Mouse (Mus musculus): ENCODE data around the gene Ugt1a10.
"Not testable (repeated sequence)": the region's sequence is repeated elsewhere in the genome, so short reads cannot be mapped to it uniquely, and the experiment has no call there.

Gene Ugt1a10
- long read RNA-seq, experiment 1 = 0 reads
- long read RNA-seq, experiment 2 = 0 reads

DNA sequence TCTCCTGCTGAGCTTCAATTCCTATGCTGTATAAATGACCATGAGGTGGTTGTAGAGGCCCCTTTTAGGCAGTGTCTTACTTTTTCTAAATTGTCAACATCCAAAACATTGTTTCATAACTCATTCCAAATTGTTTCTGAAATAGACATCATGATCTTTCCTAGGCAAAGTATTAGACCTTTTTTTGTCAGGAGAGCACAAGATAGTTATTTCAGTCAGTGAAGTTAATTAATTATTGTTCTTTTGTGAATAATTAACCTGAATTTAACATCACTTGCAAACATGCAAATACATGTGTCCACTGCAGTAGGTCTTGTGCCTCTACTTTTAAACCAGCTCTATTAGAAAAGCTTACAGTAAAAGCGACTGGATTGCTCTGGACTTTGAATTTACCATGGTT, at the start of gene Ugt1a10:
TSS of gene Ugt1a10 (plus strand) at position 301 of the 400 bp plus-strand sequence.
- intact Hi-C loops (cut with DNase I) = no loop called here

GRCm38 (mm10) chr1:88007692-88008210, 47.4 kb upstream of the Ugt1a10 start:
- intact Hi-C loops (cut with DNase I) = no loop called here

- intact Hi-C loops (cut with DNase I) = no loop called here
Measured at GRCm38 (mm10) chr1:88008211-88008697, 46.9 kb upstream of the Ugt1a10 start, which contains the start of gene Usp40. Gene Usp40, minus strand, starts transcription at chr1:88008551.

GRCm38 (mm10) chr1:88008735-88009134, 46.5 kb upstream of the Ugt1a10 start:
- intact Hi-C loops (cut with DNase I) = no loop called here

DNA sequence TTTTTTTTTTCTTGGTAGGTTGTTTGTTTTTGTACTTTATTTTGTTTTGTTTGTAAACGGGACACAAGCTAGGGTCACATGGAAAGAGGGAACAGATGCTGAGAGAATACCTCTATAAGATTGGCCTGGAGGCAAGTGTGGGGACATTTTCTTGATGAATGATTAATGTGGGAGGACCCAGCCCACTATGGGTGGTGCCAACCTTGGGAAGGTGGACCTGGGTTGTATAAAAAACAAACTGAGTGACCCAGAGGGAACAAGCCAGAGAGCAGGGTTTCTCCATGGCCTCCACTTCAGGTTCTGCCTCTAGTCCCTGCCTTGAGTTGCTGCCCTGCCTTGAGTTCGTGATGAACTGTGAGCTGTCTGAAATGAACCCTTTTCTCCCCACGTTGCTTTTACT, 45.7 kb upstream of the Ugt1a10 start:
- intact Hi-C loops (cut with DNase I) = no loop called here

DNA sequence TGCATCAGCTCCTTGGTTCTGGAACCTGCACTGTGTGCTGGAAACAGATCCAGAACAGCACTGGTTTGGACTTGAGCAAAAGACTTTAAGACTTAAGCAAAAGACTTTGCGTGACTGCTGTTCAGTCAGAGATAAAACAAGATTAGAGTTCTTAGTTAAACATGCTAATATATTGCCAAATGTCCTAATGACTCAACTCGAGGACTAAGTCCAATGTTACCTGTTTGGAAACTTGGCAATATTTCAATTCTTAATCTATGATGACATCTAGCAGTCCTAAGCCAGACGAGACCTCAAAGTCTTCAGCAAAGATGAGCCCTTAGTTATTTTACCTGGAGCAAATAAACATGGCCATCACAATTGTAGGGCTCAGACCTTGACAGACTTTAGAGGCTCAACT, 41.5 kb upstream of the Ugt1a10 start:
- intact Hi-C loops (cut with DNase I) = no loop called here

DNA sequence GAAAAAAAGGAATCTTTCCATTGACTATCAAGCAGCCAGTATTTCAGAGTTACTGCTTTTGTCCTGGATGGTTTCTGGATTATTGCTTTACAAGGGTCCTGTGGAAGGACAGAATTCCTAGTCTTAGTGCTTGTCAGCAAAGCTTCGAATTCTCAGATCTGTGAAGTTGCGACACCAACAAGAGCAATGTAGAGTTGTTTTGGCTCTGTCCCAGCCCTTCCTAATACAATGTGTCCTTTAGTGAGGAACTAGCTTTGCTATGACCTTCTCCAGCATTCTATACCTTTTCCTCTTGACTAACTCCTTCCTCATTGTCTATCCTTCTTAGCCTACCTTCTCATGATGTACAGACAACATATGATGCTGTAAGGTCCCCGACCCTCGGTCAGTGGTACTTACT, 41.0 kb upstream of the Ugt1a10 start:
- intact Hi-C loops (cut with DNase I) = no loop called here

DNA sequence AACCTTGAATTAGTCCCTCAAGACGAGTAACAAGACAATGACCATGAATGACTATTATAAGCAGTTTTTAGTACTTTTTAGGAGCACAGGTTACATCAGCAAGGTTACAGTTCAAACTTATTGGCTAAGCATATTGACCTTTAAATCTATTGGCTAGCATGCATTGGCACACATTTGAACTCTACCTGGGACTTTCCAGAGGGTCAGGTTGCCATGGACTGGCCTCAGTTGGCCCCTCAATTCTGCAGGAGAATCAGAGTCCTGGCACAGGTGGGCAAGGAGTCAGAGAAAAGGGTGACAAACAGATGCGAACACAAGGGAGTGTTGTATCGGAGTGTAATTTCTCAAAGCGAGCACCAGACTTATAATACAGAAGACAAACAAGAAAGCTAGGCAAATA, 40.5 kb upstream of the Ugt1a10 start:
- intact Hi-C loops (cut with DNase I) = no loop called here

DNA sequence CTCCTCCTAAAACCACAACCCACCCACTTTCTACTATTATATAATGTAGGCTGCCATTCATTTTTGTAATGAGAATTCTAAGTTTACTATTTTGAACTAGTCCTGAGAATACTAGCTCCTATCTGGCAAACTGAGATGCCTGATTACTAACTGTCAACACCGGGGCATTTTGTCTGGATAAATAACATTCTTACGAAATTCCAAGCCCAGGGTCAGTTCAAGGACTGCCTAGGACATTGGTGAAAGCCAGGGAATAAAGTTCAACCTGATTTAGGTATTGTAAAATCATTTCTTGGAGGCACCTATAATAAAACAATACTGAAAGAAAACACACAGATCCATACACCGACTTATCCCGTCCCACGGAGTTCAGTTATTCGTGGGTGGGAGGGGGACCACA, 39.8 kb upstream of the Ugt1a10 start:
- intact Hi-C loops (cut with DNase I) = no loop called here

- intact Hi-C loops (cut with DNase I) = not testable (repeated sequence)
Measured at GRCm38 (mm10) chr1:88025244-88025643, 29.9 kb upstream of the Ugt1a10 start.

DNA sequence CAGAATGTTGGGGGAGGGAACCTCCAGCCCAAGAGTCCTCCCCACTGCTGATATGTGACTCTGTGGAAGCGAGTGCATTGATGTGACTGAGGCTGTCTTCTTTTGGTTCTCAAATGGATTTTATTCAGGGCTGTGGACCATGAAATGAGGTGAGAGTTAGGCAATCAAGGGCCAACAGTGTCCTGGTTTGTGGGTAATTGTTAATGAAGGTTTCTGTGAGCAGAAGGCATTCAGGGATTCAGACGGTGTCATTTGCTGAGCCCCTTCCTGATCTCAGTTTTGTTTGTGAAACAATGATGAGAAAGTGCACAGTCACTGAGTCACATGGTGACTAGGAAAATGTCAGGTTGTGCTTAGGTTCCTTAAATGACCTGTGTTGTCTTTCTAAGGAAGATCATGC, 12.1 kb upstream of the Ugt1a10 start:
- intact Hi-C loops (cut with DNase I) = not testable (repeated sequence)

DNA sequence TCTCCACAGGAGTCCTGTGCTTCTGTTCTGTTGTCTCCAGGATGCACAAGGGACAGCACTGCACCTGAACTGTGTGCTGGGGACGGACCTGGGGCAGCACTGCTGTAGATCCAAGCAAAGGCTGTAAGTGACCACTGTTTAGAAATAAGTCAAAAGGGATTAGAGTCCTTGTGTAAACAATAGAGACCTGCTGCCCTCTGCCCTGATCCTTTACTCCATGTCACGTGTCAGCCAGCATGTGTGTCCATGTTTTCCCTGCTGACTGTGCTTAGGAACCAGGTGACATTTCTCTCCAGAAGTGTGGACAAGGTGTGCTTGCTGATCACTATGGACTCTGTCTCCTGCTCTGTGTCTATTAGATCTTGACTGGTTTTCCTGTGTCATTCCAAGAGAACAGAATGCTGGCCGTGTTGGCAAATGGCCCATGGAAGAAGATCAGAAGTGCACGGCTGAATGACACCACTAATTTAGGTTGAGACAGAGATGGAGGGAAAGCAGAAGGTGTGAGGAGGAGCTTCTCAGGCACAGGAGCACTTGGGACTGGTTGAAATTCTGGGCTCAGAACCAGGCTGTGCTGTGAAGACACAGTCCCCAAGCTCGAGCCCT, 10.3 kb upstream of the Ugt1a10 start:
- intact Hi-C loops (cut with DNase I) = not testable (repeated sequence)

DNA sequence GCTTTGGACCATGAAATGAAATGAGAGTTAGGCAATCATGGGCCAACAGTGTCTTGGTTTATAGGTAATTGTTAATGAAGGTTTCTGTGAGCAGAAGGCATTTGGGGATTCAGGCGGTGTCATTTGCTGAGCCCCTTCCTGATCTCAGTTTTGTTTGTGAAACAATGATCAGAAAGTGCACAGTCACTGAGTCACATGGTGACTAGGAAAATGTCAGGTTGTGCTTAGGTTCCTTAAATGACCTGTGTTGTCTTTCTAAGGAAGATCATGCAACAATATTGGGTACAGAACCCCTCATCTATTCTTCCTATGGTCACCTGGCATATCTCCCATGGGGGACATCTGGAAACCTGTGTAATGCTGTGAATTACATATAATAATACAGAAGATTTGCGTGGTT, 7.8 kb upstream of the Ugt1a10 start:
- intact Hi-C loops (cut with DNase I) = not testable (repeated sequence)

DNA sequence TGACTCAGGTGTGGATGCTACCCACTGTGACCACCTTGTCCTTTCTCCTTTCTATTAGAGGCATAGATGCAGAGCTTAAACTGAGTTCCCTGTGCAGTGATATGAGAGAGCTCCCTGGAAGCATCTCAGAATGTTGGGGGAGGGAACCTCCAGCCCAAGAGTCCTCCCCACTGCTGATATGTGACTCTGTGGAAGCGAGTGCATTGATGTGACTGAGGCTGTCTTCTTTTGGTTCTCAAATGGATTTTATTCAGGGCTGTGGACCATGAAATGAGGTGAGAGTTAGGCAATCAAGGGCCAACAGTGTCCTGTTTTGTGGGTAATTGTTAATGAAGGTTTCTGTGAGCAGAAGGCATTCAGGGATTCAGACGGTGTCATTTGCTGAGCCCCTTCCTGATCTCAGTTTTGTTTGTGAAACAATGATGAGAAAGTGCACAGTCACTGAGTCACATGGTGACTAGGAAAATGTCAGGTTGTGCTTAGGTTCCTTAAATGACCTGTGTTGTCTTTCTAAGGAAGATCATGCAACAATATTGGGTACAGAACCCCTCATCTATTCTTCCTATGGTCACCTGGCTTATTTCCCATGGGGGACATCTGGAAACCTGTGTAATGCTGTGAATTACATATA, 11.4 kb downstream of the Ugt1a10 start:
- intact Hi-C loops (cut with DNase I) = not testable (repeated sequence)

DNA sequence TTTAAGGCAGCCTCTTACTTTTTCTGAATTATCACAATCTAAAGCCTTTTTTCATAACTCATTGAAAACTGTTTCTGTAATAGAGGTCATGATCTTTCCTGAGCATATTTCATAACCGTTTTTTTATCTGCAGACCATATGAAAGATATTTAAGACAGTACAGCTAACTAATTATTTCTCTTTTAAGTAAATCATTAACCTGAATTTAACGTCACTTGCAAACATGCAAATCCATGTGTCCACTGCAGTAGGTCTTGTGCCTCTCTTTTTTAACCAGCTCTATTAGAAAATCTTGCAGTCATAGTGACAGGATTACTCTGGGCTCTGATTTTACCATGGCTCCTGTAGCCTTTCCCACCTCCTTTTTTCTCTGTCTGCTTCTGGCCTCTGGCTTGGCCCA, 15.3 kb downstream of the Ugt1a10 start, which contains the start of gene Ugt1a9:
TSS of gene Ugt1a9 (plus strand) at position 306 of the 400 bp plus-strand sequence.
- intact Hi-C loops (cut with DNase I) = no loop called here

- intact Hi-C loops (cut with DNase I) = no loop called here
Measured at GRCm38 (mm10) chr1:88070902-88071301, 15.7 kb downstream of the Ugt1a10 start.

GRCm38 (mm10) chr1:88074471-88074870, 19.3 kb downstream of the Ugt1a10 start:
- intact Hi-C loops (cut with DNase I) = no loop called here

DNA sequence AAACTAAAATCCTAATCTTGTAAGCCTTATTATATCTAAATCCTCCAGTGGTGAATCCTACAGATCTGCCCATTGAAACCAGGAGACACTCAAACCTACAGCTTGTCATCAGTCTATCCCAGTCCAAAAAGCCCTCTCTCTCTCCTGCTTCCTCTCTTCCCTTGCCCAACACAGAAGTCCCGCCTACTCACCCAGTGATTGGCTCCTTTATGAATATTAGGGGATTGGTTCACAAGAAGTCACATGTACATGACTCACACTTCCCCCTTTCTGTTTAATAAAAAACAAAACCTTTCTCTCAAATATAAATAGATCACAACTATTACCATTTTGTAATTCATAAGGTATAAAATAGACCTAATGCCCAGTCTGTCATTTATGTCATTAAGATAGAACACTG, 21.9 kb downstream of the Ugt1a10 start:
- intact Hi-C loops (cut with DNase I) = no loop called here

GRCm38 (mm10) chr1:88081670-88082069, 26.5 kb downstream of the Ugt1a10 start:
- intact Hi-C loops (cut with DNase I) = no loop called here

DNA sequence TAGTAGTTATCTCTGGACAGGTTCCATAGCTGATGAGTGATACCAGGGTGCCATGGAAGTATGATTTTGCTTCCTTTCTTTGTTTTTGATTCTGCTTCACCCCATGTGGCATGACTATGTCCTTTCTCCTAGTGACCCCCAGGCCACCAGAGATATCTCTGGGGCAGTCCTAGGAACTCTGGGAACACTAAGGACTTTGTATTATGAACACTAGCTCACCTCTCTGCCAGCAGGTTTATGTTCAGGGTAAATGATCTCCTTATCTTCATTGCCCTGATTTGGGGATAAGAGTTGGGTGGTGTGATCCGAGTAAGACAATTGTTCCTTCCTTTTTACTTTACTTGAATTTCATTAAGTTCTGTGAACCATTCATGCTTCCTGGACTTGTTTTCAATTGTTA, 30.9 kb downstream of the Ugt1a10 start:
- intact Hi-C loops (cut with DNase I) = no loop called here

DNA sequence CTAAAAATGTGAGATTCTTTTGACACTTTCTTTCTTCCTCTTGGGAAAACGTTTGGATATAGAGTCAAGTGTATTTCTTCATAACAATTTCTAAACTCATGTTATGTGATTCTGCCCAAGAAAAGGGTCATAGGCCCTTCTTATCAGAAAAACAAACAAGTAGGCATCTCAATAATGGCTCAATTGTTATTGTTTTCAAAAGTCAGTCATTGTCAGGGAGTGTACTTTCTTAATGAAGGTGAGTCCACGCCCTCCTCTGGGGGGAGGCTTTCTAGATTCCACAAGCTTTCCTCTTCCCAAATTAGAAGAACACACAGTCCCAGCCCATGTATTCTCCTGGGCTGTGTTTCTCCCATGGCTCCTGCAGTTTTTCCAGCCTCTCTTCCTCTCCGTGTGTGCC, 32.3 kb downstream of the Ugt1a10 start, which contains the start of gene Ugt1a8:
TSS of gene Ugt1a8 (plus strand) at position 301 of the 400 bp plus-strand sequence.
- intact Hi-C loops (cut with DNase I) = no loop called here

DNA sequence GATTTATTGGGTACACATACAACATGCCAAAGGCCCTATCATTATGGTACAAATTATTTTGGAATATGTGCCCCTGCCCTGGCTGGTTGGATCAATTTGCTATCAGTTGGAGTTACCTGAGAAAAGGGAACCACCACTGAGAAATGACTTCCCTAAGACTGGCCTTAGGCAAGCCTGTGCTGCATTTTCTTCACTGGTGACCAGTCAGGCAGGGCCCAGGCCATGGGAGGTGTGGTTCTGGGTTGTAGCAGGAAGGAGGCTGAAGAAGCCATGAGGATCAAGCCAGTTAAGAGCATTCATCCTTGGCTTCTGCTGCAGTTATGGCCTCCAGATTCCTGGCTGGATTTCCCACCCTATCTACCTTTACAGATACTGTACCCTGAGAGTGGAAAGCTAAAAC, 37.2 kb downstream of the Ugt1a10 start:
- intact Hi-C loops (cut with DNase I) = no loop called here

DNA sequence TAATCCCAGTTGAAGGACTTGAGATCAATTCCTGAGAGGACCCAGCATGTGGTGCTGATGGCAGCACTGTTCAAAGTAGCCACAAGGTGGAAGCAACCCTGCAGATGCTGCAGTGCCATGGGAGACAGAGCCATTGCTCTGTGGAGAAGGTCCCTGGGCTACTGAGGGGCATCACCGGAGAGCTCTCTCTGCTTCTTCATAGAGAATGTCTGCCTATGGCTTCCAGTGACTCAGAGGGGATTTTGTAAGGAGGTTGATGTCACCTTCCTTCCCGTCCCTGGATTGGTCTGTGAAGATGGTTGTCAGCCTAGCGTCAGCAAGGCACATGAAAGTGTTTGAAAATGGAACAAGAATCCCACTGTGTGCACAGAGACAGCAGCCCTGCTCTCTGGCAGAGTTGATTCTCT, 39.1 kb downstream of the Ugt1a10 start:
- intact Hi-C loops (cut with DNase I) = not testable (repeated sequence)
